Mouse (Mus musculus): ENCODE results near the gene Nr1h3. TPM values are rescaled to one million over a fixed set of nuclear protein-coding genes. Genes with fewer than 3 reads are reported as not detected.
A peak's percentile ranks its signal among the peaks of the same experiment; 100 is the strongest.

Gene Nr1h3
- polyA plus RNA-seq, 1 experiment from 2014 or later, result 2.6 TPM

DNA sequence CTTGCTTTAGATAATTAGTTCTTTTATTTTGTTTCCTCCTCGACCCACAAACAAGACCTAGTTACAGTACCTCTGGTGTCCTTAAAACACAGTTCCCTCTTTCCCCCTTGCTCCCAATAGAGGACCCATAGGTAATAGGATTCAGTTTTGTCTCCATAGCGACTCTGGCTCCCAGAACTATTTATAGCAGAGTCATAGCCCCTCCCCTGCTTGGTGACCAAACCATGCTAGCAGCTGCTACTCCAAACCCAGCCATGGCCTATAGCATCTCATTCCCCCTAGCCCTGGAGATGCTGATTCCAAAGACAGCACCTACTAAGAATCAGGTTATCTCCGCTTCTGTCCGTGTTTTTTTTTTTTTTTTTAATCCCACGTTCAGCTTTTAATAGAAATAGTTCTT is 21.9 kb downstream of the Nr1h3 start:
- DNase-seq (no peak), ATAC-seq (ENCODE audit: low FRiP score, low TSS enrichment) (no peak)
- Histone ChIP-seq H3K27ac (replicated peaks; ENCODE audit: low read depth, low read length) (no peak overlapping the region), H3K4me3 (replicated peaks; ENCODE audit: low read depth, low read length) (no peak overlapping the region), H3K9ac (replicated peaks; ENCODE audit: low read length) (no peak overlapping the region; the same call in 1 of the 2 replicates), H3K9me3 (ENCODE audit: control insufficient read depth, low read length) (no peaks in the 10 kb centered on the region), H3K27me3 (ENCODE audit: control insufficient read depth, insufficient read depth, low read length) (no peaks in the 10 kb centered on the region), H3K4me1 (ENCODE audit: control insufficient read depth, insufficient read depth, low read length) (peaks cover 23% of the 10 kb centered on the region), H3K36me3 (ENCODE audit: control insufficient read depth, insufficient read depth, low read length) (peaks cover 30% of the 10 kb centered on the region), H3K4me2 (ENCODE audit: low read length) (peak overlapping the region; percentile 74)
- WGBS, result 67% methylated on average over 5 of the region's 5 CpGs

DNA sequence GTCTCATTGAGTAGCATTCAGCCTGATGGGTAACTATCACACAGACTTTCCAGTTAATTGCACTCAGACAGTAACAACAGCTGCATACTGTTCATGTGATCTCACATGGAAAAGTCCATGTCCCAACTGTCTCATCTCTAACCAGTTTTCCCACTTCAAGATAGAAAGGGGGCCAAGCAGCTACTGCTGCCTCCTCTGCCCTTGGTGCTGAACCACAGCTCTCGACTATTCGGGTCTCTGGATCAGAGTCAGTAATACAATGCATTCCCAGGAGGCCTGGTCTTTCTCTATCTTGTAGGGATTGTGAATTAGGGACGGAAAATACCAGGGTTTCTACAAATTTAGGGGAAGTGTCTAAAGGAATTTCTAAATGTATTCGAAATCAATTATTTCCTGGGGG is 22.8 kb downstream of the Nr1h3 start:
- 39% methylated on average over 4 of the region's 4 CpGs for WGBS
- H3K36me3 ChIP-seq (ENCODE audit: control insufficient read depth, insufficient read depth, low read length), result peaks cover 36% of the 10 kb centered on the region

DNA sequence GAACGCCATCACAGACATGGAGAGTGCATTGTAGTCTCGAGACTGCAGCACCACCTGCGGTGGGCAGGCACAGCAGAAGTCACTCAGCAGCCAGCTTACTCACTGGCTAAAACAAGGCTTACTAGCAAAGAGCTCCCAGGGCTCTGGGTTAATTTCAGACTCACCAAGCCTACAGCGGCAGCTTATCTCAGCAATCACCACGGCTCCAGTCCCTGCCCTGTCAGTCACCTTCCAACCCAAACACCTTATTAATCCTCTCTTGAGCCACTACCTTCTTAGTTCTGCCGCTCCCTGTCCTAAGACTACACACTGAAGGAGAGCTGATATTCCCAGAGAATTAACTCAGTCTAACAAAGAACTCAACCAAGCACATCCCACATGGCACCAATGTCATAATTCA is 26.4 kb downstream of the Nr1h3 start:
- H3K27ac ChIP-seq (replicated peaks; ENCODE audit: low read depth, low read length), result no peak overlapping the region
- no peak for ATAC-seq (ENCODE audit: low FRiP score, low TSS enrichment)

More for the DNA sequence above, 22.8 kb downstream of the Nr1h3 start:
- H3K9ac ChIP-seq (replicated peaks; ENCODE audit: low read length), result no peak overlapping the region
- H3K4me2 ChIP-seq (ENCODE audit: low read length), result no peak overlapping the region
- no peak overlapping the region for H3K4me3 ChIP-seq (replicated peaks; ENCODE audit: low read depth, low read length)
- no peaks in the 10 kb centered on the region for H3K9me3 ChIP-seq (ENCODE audit: control insufficient read depth, low read length)
- peaks cover 23% of the 10 kb centered on the region for H3K4me1 ChIP-seq (ENCODE audit: control insufficient read depth, insufficient read depth, low read length)
- DNase-seq, result no peak
- ATAC-seq (ENCODE audit: low FRiP score, low TSS enrichment), result no peak
- no peak overlapping the region for H3K27ac ChIP-seq (replicated peaks; ENCODE audit: low read depth, low read length)
- H3K27me3 ChIP-seq (ENCODE audit: control insufficient read depth, insufficient read depth, low read length), result no peaks in the 10 kb centered on the region

DNA sequence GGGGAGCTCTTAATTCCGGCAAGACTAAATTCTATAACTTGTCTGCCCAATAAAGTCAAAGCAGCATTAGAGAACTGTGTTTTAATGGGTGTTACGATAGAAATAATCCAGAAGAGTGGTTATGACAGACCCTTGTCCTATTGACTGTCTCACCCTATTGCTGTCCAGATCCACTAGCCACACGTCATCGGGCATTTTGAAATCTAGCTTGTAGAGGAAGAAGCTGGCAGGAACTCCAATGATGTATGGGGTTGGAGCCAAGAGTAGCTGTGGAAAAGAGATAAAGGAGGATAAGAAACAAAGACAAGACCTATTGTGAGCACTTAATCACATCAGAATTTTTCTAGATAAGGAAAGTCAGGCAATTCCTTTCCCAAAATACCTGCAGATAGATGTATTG is 27.1 kb downstream of the Nr1h3 start:
- H3K4me2 ChIP-seq (ENCODE audit: low read length), result no peak overlapping the region
- no peak overlapping the region for H3K27ac ChIP-seq (replicated peaks; ENCODE audit: low read depth, low read length)
- H3K36me3 ChIP-seq (ENCODE audit: control insufficient read depth, insufficient read depth, low read length), result peaks cover 75% of the 10 kb centered on the region
- no peak overlapping the region for H3K4me3 ChIP-seq (replicated peaks; ENCODE audit: low read depth, low read length)
- WGBS, result 93% methylated on average over 4 of the region's 4 CpGs
- H3K9ac ChIP-seq (replicated peaks; ENCODE audit: low read length), result no peak overlapping the region
- ATAC-seq (ENCODE audit: low FRiP score, low TSS enrichment) (no peak), DNase-seq (no peak)
- no peaks in the 10 kb centered on the region for H3K27me3 ChIP-seq (ENCODE audit: control insufficient read depth, insufficient read depth, low read length)
- peaks cover 8% of the 10 kb centered on the region; the same call in 1 of the 2 replicates for H3K4me1 ChIP-seq (ENCODE audit: control insufficient read depth, insufficient read depth, low read length)
- H3K9me3 ChIP-seq (ENCODE audit: control insufficient read depth, low read length), result no peaks in the 10 kb centered on the region

More for the DNA sequence above, 26.4 kb downstream of the Nr1h3 start:
- H3K36me3 ChIP-seq (ENCODE audit: control insufficient read depth, insufficient read depth, low read length), result peaks cover 70% of the 10 kb centered on the region
- 72% methylated on average over 6 of the region's 6 CpGs for WGBS
- H3K4me1 ChIP-seq (ENCODE audit: control insufficient read depth, insufficient read depth, low read length), result peaks cover 15% of the 10 kb centered on the region
- H3K9me3 ChIP-seq (ENCODE audit: control insufficient read depth, low read length), result no peaks in the 10 kb centered on the region
- H3K9ac ChIP-seq (replicated peaks; ENCODE audit: low read length), result no peak overlapping the region
- no peaks in the 10 kb centered on the region for H3K27me3 ChIP-seq (ENCODE audit: control insufficient read depth, insufficient read depth, low read length)
- H3K4me3 ChIP-seq (replicated peaks; ENCODE audit: low read depth, low read length), result no peak overlapping the region
- no peak for DNase-seq
- no peak overlapping the region for H3K4me2 ChIP-seq (ENCODE audit: low read length)

DNA sequence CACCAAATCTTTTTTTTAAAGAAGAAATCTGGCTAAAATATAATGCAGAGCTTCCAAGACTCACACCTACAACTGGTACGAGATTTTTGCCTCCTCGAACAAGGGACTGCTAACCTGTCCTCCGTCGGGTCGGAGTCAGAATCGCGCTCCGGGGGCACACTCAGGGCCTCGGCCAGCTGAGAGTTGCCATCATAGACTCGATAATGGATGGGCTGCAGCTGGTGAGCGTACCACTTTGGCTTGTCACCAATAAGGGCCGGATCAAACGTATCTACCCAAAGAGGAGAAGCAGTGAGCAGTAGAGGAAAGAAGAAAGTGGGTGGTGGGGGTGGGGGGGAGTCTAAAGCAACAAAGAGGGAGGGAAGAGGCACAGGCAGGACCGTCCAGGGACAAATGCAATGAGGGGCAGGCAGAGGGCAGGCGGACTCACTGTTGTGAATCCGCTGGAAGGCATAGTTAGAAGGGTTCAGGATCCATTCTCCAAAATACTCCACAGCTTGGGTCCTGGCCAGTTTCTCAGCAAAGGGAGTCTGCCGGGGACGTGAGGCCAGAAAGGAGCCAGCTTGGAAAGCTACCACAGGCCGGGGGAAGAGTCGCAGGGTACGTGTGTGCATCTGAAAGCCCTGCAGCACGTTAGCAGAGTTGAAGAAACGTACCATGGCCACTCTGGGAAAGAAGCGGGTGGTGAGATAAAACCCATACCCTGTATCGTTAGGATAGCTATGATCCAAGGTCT is 32.9 kb downstream of the Nr1h3 start:
- DNase-seq (no peak), ATAC-seq (ENCODE audit: low FRiP score, low TSS enrichment) (no peak)
- Histone ChIP-seq H3K4me1 (ENCODE audit: control insufficient read depth, insufficient read depth, low read length) (no peaks in the 10 kb centered on the region), H3K36me3 (ENCODE audit: control insufficient read depth, insufficient read depth, low read length) (peaks cover 91% of the 10 kb centered on the region), H3K27me3 (ENCODE audit: control insufficient read depth, insufficient read depth, low read length) (no peaks in the 10 kb centered on the region), H3K9me3 (ENCODE audit: control insufficient read depth, low read length) (no peaks in the 10 kb centered on the region), H3K27ac (replicated peaks; ENCODE audit: low read depth, low read length) (no peak overlapping the region), H3K4me3 (replicated peaks; ENCODE audit: low read depth, low read length) (no peak overlapping the region), H3K9ac (replicated peaks; ENCODE audit: low read length) (no peak overlapping the region), H3K4me2 (ENCODE audit: low read length) (no peak overlapping the region)
- WGBS, result 93% methylated on average over 25 of the region's 25 CpGs

DNA sequence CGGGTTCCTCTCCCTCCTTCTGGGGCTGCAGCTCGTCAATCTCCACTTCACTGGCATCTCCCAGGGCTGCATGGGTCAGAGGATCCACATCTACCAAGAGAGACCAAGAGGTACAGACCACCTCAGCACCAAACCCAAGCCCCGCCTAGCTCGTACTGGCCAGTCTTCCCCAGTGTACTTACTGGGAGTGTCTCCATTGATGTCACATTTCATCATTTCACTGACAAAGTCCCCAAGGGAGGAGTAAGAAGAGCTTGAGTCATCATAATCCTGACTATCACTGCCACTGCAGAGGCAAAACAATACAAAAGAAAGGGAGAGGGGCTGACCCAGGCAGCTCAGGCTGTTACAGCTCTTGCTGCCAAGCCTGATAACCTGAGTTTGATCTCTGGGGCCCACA is 35.0 kb downstream of the Nr1h3 start:
- ATAC-seq (ENCODE audit: low FRiP score, low TSS enrichment), result no peak
- H3K27ac ChIP-seq (replicated peaks; ENCODE audit: low read depth, low read length), result no peak overlapping the region
- no peak overlapping the region for H3K4me3 ChIP-seq (replicated peaks; ENCODE audit: low read depth, low read length)
- WGBS, result 81% methylated on average over 4 of the region's 4 CpGs
- peaks cover 93% of the 10 kb centered on the region for H3K36me3 ChIP-seq (ENCODE audit: control insufficient read depth, insufficient read depth, low read length)
- no peak overlapping the region for H3K9ac ChIP-seq (replicated peaks; ENCODE audit: low read length)
- H3K4me1 ChIP-seq (ENCODE audit: control insufficient read depth, insufficient read depth, low read length), result no peaks in the 10 kb centered on the region
- H3K4me2 ChIP-seq (ENCODE audit: low read length), result no peak overlapping the region
- H3K27me3 ChIP-seq (ENCODE audit: control insufficient read depth, insufficient read depth, low read length), result no peaks in the 10 kb centered on the region
- DNase-seq, result no peak
- no peaks in the 10 kb centered on the region for H3K9me3 ChIP-seq (ENCODE audit: control insufficient read depth, low read length)

DNA sequence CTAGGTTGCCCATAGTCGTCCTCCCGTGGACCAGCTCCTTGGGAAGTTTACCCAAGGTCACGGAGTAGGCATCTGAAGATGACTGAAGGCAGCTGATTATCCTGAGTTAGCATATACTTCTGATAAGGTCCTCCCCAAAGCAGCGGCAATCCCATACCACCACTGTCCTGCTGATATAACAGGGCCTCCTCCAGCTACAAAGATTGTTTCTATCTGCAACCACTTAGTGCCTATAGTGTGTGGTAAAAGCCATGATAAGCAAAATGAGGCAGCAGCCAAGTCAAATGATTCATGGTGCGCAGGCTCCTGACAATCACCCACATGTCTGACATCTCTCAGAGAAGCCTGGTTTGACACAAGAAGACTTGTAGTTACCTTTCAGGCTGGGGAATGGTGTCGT is 37.6 kb downstream of the Nr1h3 start:
- H3K4me3 ChIP-seq (replicated peaks; ENCODE audit: low read depth, low read length), result no peak overlapping the region
- no peaks in the 10 kb centered on the region for H3K4me1 ChIP-seq (ENCODE audit: control insufficient read depth, insufficient read depth, low read length)
- H3K27ac ChIP-seq (replicated peaks; ENCODE audit: low read depth, low read length), result no peak overlapping the region
- no peak overlapping the region for H3K4me2 ChIP-seq (ENCODE audit: low read length)
- H3K36me3 ChIP-seq (ENCODE audit: control insufficient read depth, insufficient read depth, low read length), result peaks cover 95% of the 10 kb centered on the region
- no peak overlapping the region for H3K9ac ChIP-seq (replicated peaks; ENCODE audit: low read length)
- no peak for DNase-seq
- 92% methylated on average over 6 of the region's 6 CpGs for WGBS
- H3K27me3 ChIP-seq (ENCODE audit: control insufficient read depth, insufficient read depth, low read length), result no peaks in the 10 kb centered on the region
- no peak for ATAC-seq (ENCODE audit: low FRiP score, low TSS enrichment)
- no peaks in the 10 kb centered on the region for H3K9me3 ChIP-seq (ENCODE audit: control insufficient read depth, low read length)

DNA sequence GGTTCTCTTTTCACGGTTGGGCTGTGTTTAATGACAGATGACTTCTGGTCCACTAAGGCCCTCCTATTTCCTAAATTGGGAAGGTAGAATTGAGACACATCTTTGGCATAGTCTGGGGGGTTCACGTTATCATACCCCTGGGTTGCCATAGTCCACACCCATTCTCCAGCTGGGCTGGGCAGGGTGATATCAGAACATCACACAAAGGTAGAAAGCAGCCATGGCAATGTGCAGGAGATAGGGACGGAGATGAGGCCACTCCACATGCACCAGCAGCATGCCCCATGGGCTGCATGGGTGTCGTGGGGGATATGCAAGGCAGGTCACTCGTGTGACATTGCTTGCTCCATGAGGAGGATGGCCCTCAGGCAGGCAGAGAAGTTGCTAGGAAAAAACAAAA is 39.1 kb downstream of the Nr1h3 start:
- Histone ChIP-seq H3K36me3 (ENCODE audit: control insufficient read depth, insufficient read depth, low read length) (peaks cover 93% of the 10 kb centered on the region), H3K4me1 (ENCODE audit: control insufficient read depth, insufficient read depth, low read length) (no peaks in the 10 kb centered on the region), H3K4me3 (replicated peaks; ENCODE audit: low read depth, low read length) (no peak overlapping the region), H3K27me3 (ENCODE audit: control insufficient read depth, insufficient read depth, low read length) (no peaks in the 10 kb centered on the region), H3K9ac (replicated peaks; ENCODE audit: low read length) (no peak overlapping the region), H3K9me3 (ENCODE audit: control insufficient read depth, low read length) (no peaks in the 10 kb centered on the region), H3K4me2 (ENCODE audit: low read length) (no peak overlapping the region), H3K27ac (replicated peaks; ENCODE audit: low read depth, low read length) (no peak overlapping the region)
- DNase-seq (no peak), ATAC-seq (ENCODE audit: low FRiP score, low TSS enrichment) (no peak)
- WGBS, result 89% methylated on average over 5 of the region's 5 CpGs

DNA sequence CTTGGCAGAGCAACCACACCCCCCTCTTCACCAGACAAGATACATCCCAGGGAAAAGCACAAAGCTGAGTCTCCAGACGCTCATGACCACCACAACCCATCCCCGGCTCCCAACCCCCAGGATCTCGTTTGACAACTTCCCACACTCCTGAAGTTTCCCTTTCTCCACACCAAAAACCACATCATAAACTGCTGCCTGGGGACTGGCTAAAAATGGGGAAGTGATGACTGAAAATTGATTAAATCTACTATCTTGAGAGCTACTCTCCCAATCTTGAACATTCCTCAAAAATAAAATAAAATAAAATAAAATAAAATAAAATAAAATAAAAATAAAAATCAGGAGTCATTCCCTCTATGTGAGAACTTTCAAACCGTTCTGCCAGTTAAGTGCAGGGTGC is 39.7 kb downstream of the Nr1h3 start:
- no peak overlapping the region for H3K27ac ChIP-seq (replicated peaks; ENCODE audit: low read depth, low read length)
- H3K4me1 ChIP-seq (ENCODE audit: control insufficient read depth, insufficient read depth, low read length), result no peaks in the 10 kb centered on the region
- H3K4me3 ChIP-seq (replicated peaks; ENCODE audit: low read depth, low read length), result no peak overlapping the region
- no peaks in the 10 kb centered on the region for H3K27me3 ChIP-seq (ENCODE audit: control insufficient read depth, insufficient read depth, low read length)
- no peak overlapping the region for H3K9ac ChIP-seq (replicated peaks; ENCODE audit: low read length)
- H3K36me3 ChIP-seq (ENCODE audit: control insufficient read depth, insufficient read depth, low read length), result peaks cover 93% of the 10 kb centered on the region
- no peak overlapping the region for H3K4me2 ChIP-seq (ENCODE audit: low read length)
- DNase-seq, result no peak
- H3K9me3 ChIP-seq (ENCODE audit: control insufficient read depth, low read length), result no peaks in the 10 kb centered on the region
- 96% methylated on average over 4 of the region's 4 CpGs for WGBS
- no peak for ATAC-seq (ENCODE audit: low FRiP score, low TSS enrichment)

Measured in midbrain, embryonic 14.5 days (tissue).